24 mouse cellular contexts compared by ENCODE assay signal in genomic region chr5:150370291-150370690, GRCm38 (mm10).
"Had no signal": no experiment of that assay in that cellular context is flagged by ENCODE, and none has a peak within 500 bp of the region (broad histone marks: within the 10 kb centered on the region; RNA-seq: fewer than 3 reads in every experiment).

No protein-coding gene starts in this region.

- ATAC-seq: forebrain, embryonic 15.5 days; forebrain, postnatal 0 days; hindbrain, postnatal 0 days; intestine, embryonic 16.5 days; liver, embryonic 12.5 days had no signal

- H3K4me3 ChIP-seq: forebrain, embryonic 15.5 days; heart, adult 2 months; hindbrain, embryonic 13.5 days; hindbrain, embryonic 15.5 days; kidney, embryonic 15.5 days; limb, embryonic 13.5 days; limb, embryonic 15.5 days; liver, embryonic 12.5 days had no signal

- DNase-seq: forebrain, postnatal 0 days; gastrocnemius, postnatal 14 days; gastrocnemius, postnatal 36 days; heart, adult 2 months; kidney, adult 11 months; kidney, adult 2 months; kidney, adult 9 months; kidney, postnatal 14 days; kidney, postnatal 36 days; layer of hippocampus, adult 9-11 months; layer of hippocampus, postnatal 36 days; left cerebral cortex, postnatal 4 days; lung, adult 18-20 months had no signal

- H3K27ac ChIP-seq: forebrain, embryonic 15.5 days; heart, adult 2 months; hindbrain, embryonic 13.5 days; hindbrain, embryonic 15.5 days; hindbrain, postnatal 0 days; kidney, embryonic 15.5 days; kidney, postnatal 0 days; limb, embryonic 13.5 days; limb, embryonic 15.5 days; liver, embryonic 12.5 days; liver, embryonic 14.5 days had no signal

- H3K9ac ChIP-seq: forebrain, embryonic 15.5 days; forebrain, postnatal 0 days; hindbrain, embryonic 13.5 days; hindbrain, embryonic 15.5 days; kidney, embryonic 15.5 days; limb, embryonic 13.5 days; limb, embryonic 15.5 days; liver, embryonic 12.5 days; liver, embryonic 14.5 days had no signal

- H3K27me3 ChIP-seq: forebrain, embryonic 15.5 days; hindbrain, embryonic 13.5 days; hindbrain, embryonic 15.5 days; kidney, embryonic 15.5 days; limb, embryonic 13.5 days; limb, embryonic 15.5 days; liver, embryonic 12.5 days had no signal

- H3K36me3 ChIP-seq: kidney, embryonic 15.5 days; limb, embryonic 13.5 days; limb, embryonic 15.5 days; liver, embryonic 12.5 days had no signal

- H3K4me1 ChIP-seq: forebrain, embryonic 15.5 days; hindbrain, embryonic 13.5 days; hindbrain, embryonic 15.5 days; kidney, embryonic 15.5 days; limb, embryonic 13.5 days; limb, embryonic 15.5 days had no signal

- H3K4me2 ChIP-seq: forebrain, embryonic 15.5 days; hindbrain, embryonic 13.5 days; hindbrain, embryonic 15.5 days; kidney, embryonic 15.5 days; limb, embryonic 13.5 days; limb, embryonic 15.5 days; liver, embryonic 12.5 days had no signal

- H3K9me3 ChIP-seq: forebrain, embryonic 15.5 days; hindbrain, embryonic 15.5 days; kidney, embryonic 15.5 days; limb, embryonic 15.5 days; liver, embryonic 12.5 days had no signal
